In genomic region chr8:10653282-10653681, GRCm38 (mm10) we compare ENCODE assay signal across 11 mouse cellular contexts.
DNase-seq lines count a peak whose midpoint lies in the region; ATAC-seq and TF ChIP-seq lines count a peak whose summit lies in the region.
"Had no signal": no experiment of that assay in that cellular context is flagged by ENCODE, and none has a peak within 500 bp of the region (broad histone marks: within the 10 kb centered on the region; RNA-seq: fewer than 3 reads in every experiment).

No protein-coding gene starts in this region.

- TF ChIP-seq EP300 in lung, postnatal 0 days (IDR thresholded peaks at IDR 0.05): peak; percentile 91

- no peaks in the 10 kb centered on the region for H3K9me3 ChIP-seq in kidney, embryonic 16.5 days (ENCODE audit: low read length)
- no peaks in the 10 kb centered on the region for H3K9me3 ChIP-seq in heart, embryonic 16.5 days (replicated peaks; ENCODE audit: control insufficient read depth, low read length)
- H3K9me3 ChIP-seq in lung, postnatal 0 days (ENCODE audit: low read length): no peaks in the 10 kb centered on the region
- H3K9me3 ChIP-seq: embryonic facial prominence, embryonic 12.5 days; limb, embryonic 15.5 days had no signal

- DNase-seq in kidney, adult 11 months: peak; percentile 64
- DNase-seq in R1 (ENCODE audit: low read depth, low spot score): peak; percentile 21
- peak; percentile 81 for DNase-seq in lung, postnatal 0 days (ENCODE audit: low spot score)
- DNase-seq in adrenal gland, adult (ENCODE audit: inconsistent age in 2 of 2, low spot score in 1 of 2): no peak
- DNase-seq in adrenal gland, postnatal 25 days: no peak
- DNase-seq in thymus, adult 18-20 months: no peak

- no peak overlapping the region for H3K9ac ChIP-seq in kidney, embryonic 16.5 days (replicated peaks; ENCODE audit: low read length)
- H3K9ac ChIP-seq in heart, embryonic 16.5 days (ENCODE audit: low read length): no peak overlapping the region
- H3K9ac ChIP-seq in lung, postnatal 0 days (replicated peaks; ENCODE audit: low read depth): no peak overlapping the region
- H3K9ac ChIP-seq: embryonic facial prominence, embryonic 12.5 days; limb, embryonic 15.5 days had no signal

- TF ChIP-seq CTCF in lung, postnatal 0 days (IDR thresholded peaks at IDR 0.05): no peak

- no peak overlapping the region for H3K4me2 ChIP-seq in kidney, embryonic 16.5 days (replicated peaks; ENCODE audit: low read depth, low read length)
- no peak overlapping the region for H3K4me2 ChIP-seq in heart, embryonic 16.5 days (ENCODE audit: low read depth, low read length)
- no peak overlapping the region for H3K4me2 ChIP-seq in lung, postnatal 0 days (replicated peaks; ENCODE audit: low read depth, low read length)
- H3K4me2 ChIP-seq: embryonic facial prominence, embryonic 12.5 days; limb, embryonic 15.5 days had no signal

- WGBS in kidney, embryonic 16.5 days: 70% methylated on average over 9 of the region's 9 CpGs
- 37% methylated on average over 9 of the region's 9 CpGs for WGBS in heart, embryonic 16.5 days
- 53% methylated on average over 9 of the region's 9 CpGs for WGBS in lung, postnatal 0 days

- ATAC-seq in kidney, embryonic 16.5 days (ENCODE audit: low FRiP score, low TSS enrichment): no peak
- ATAC-seq in heart, embryonic 16.5 days (replicated peaks; ENCODE audit: extremely low read depth, insufficient read depth, low FRiP score): peak; percentile 87
- peak; percentile 94 for ATAC-seq in lung, postnatal 0 days
- ATAC-seq: midbrain, embryonic 16.5 days had no signal

- no peaks in the 10 kb centered on the region for H3K36me3 ChIP-seq in kidney, embryonic 16.5 days (ENCODE audit: insufficient read depth, low read length)
- no peaks in the 10 kb centered on the region for H3K36me3 ChIP-seq in heart, embryonic 16.5 days (ENCODE audit: control insufficient read depth, insufficient read depth)
- H3K36me3 ChIP-seq in lung, postnatal 0 days (ENCODE audit: insufficient read depth, low read length): no peaks in the 10 kb centered on the region
- H3K36me3 ChIP-seq: embryonic facial prominence, embryonic 12.5 days; limb, embryonic 15.5 days had no signal

- no peak overlapping the region for H3K4me3 ChIP-seq in kidney, embryonic 16.5 days (ENCODE audit: low read length)
- no peak overlapping the region for H3K4me3 ChIP-seq in heart, embryonic 16.5 days (ENCODE audit: low read length)
- no peak overlapping the region for H3K4me3 ChIP-seq in lung, postnatal 0 days (ENCODE audit: low read depth, low read length)
- H3K4me3 ChIP-seq: embryonic facial prominence, embryonic 12.5 days; limb, embryonic 15.5 days had no signal

- H3K4me1 ChIP-seq in kidney, embryonic 16.5 days (ENCODE audit: insufficient read depth, low read length): no peaks in the 10 kb centered on the region
- H3K4me1 ChIP-seq in heart, embryonic 16.5 days (ENCODE audit: control insufficient read depth, insufficient read depth, low read length): peaks cover 10% of the 10 kb centered on the region
- H3K4me1 ChIP-seq in lung, postnatal 0 days (ENCODE audit: insufficient read depth, low read depth, low read length): no peaks in the 10 kb centered on the region

- H3K27ac ChIP-seq in kidney, embryonic 16.5 days (ENCODE audit: low read length): no peak overlapping the region
- peak overlapping the region; percentile 84 for H3K27ac ChIP-seq in heart, embryonic 16.5 days (ENCODE audit: low read length)
- H3K27ac ChIP-seq in lung, postnatal 0 days (ENCODE audit: low read length): no peak overlapping the region
- H3K27ac ChIP-seq: embryonic facial prominence, embryonic 12.5 days; limb, embryonic 15.5 days had no signal

- no peaks in the 10 kb centered on the region for H3K27me3 ChIP-seq in kidney, embryonic 16.5 days (ENCODE audit: insufficient read depth, low read length)
- H3K27me3 ChIP-seq in heart, embryonic 16.5 days (ENCODE audit: control insufficient read depth, insufficient read depth, low read length): no peaks in the 10 kb centered on the region
- H3K27me3 ChIP-seq in lung, postnatal 0 days (replicated peaks; ENCODE audit: insufficient read depth, low read length): no peaks in the 10 kb centered on the region
- H3K27me3 ChIP-seq: embryonic facial prominence, embryonic 12.5 days; limb, embryonic 15.5 days had no signal

Comparison
In these comparisons a context has a peak if more than half of its experiments do, and no peak if none do; other contexts are left out.
1. DNase-seq: peak in kidney, adult 11 months (single experiment), R1 (single experiment) and lung, postnatal 0 days (single experiment); none in adrenal gland, adult (0 of 2), adrenal gland, postnatal 25 days (single experiment) and thymus, adult 18-20 months (0 of 2).